ENCODE assay signal across 14 mouse cellular contexts in genomic region chr5:136226246-136226876, GRCm38 (mm10).
"Had no signal": no experiment of that assay in that cellular context is flagged by ENCODE, and none has a peak within 500 bp of the region (broad histone marks: within the 10 kb centered on the region; RNA-seq: fewer than 3 reads in every experiment).

No protein-coding gene starts in this region.

- ATAC-seq: midbrain, embryonic 15.5 days had no signal

- DNase-seq: kidney, adult 11 months; kidney, adult 8-10 months; kidney, postnatal 10 days; kidney, postnatal 36 days; liver, embryonic 13.5 days; lung, embryonic 14.5 days; lung, postnatal 10 days; lung, postnatal 36 days; right cerebral cortex, adult 18-20 months; right cerebral cortex, postnatal 25 days; spleen, adult 18-20 months; thymus, adult 18-20 months; thymus, postnatal 36 days had no signal
